Mouse (Mus musculus) CH12.LX (cell line): ENCODE data around the gene Adap1.

ENCODE experiments used
- MAFK ChIP-seq: IDR thresholded peaks from 2 replicates; pipeline ENCODE4 v1.6.1; 2011; ENCODE audit warnings: low read length, improper control_type of control experiment; ENCODE audit not compliant: insufficient replicate concordance
- MYC ChIP-seq: IDR thresholded peaks from 2 replicates; pipeline ENCODE4 v1.6.1; 2011; ENCODE audit warnings: low read depth, mild to moderate bottlenecking, improper control_type of control experiment, low read length

DNA sequence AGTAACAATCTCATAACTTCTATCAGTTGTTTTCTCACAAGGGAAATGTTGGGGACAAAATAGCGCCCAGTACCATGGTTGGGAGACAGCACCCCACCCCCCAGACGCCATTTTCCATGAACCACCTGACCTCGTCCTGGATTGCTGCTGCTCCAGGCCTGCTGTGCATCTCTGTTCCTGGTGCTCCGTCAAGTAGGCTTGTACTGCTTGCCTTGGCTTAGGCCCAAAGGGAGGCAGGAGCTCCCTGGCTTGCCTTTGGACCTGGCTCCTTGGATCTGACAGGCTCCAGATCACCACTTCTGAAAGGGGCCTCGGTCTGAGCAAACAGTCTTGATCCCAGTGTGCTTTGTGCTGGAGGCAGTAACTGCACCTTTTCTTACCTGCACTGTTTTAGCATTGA is 65.6 kb downstream of the Adap1 start:
- TF ChIP-seq MAFK: no peak
- no peak for TF ChIP-seq MYC
